Mouse (Mus musculus) skeletal muscle tissue, adult 2 months (tissue): ENCODE measurements around the gene Fam114a2.

Experiments
- DNase-seq: peaks from one replicate; pipeline ENCODE4 v3.0.0-alpha.2; 2012; ENCODE audit warnings: low read depth, low spot score

Fam114a2 gene

DNA sequence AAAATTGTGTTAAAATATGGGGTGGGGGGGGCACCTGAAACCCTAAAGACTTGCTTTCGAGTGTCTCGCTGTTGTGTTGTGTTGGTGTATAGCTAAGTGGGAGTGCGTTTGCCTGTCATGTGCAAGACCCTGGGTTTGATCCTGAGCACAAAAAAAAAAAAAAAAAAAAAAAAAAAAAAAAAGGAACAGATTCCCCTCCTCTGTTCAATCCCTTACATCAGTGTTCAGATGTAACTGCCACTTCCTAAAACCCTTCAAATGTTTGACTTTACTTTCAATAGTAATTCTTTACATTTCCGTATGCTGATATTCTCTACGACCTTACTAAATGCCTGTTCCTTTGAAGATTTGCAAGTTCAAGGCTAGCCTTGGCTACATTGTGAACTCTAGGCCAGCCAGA is 887 bp upstream of the Fam114a2 start:
- DNase-seq, result no peak

DNA sequence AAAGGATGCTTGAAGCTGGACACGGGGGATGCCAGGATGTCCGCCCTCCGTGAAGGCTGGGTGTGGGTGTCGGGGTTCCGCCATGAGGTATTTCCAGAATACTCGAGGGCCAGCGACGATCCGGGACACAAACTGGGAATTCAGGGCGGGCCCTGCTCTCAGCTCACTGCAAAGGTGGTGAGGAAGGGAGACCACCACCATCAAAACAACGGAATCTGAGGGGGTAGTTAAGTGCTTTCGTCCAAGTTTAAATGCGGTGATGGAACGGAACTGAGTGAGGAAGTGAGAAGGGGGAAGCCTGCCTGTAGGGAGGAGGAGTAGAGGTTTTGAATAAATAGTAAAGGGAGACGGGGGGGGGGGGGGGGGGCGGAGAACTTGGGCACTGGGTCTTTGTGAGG is 333 bp upstream of the Fam114a2 start:
- DNase-seq, result peak; percentile 4

DNA sequence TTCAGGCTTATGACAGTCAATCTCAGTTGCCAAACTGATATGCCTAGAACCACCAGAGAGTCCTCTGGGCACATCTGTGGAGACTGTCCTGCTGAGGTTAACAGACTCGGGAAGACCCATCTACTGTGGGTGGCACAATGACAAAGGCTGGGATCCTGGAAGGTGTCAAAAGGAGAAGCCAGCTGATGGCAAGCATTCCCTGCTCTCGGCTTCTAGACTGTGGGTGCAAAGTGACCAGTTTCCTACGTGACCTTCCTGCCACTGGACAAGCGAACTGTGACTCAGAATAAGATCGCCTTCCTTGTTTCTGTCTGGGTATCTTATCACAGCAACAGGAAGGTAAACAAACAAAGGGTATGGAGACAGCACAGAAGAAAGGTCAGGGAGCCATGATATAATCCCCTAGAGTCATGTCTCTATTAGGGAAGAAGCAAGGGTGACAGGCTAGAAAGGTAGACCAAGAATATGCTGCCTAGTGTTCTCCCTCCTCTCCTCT is 1.4 kb downstream of the Fam114a2 start:
- DNase-seq, result no peak

DNA sequence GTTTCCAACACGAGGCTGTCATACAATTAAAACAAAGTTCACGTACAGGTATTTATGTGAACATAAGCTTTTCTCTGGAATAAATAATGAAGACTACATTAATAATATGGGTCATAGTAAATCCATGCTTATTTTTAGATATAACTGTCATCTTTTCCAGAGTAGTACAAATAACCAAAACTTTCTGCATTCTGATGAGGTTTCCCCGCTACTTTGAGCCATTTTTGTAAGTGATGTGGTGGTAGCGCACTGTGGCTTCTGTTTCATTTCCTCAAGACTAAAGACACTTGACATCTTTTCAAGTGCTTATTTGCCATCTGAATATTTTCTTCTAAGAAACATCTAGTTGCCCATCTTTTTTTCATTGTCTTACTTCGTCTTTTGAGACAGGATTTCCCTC is 3.2 kb downstream of the Fam114a2 start:
- no peak for DNase-seq

DNA sequence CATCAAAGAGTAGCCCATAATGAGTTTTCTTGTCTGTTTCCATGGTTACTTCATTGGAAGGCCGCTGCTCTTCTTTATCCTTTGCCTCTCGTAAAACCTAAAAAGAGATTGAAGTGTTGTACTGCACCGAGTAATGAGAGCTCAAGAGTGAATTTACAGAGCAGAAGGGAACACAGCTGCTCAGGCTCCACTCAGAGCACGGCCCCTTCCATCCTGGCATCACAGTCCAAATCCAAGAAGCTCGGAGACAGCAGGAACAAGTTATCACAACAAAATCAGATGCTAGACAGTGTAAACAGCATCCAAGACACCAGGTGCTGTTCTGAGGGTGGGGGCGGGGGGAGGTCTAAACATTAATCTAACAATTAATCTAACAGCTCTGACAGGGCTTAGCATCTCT is 11.5 kb downstream of the Fam114a2 start:
- DNase-seq, result no peak

DNA sequence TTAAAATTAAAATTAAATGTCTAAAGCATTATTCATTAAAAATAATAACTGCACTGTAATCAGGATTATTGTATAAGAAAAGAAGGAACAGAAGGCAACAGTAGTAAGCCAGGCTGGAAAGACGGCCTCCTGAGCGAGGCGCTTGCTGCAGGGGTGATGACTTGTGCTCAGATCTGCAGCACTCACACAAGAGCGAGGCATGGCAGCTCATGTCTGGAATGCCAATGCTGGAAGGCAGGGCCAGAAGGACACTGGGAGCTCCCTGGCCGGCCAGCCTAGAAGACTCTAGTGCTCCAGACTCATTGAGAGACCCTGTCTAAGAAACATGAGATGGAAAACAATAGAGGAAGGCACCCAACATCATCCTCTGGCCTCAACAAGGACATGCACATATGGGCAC is 15.3 kb downstream of the Fam114a2 start:
- no peak for DNase-seq

DNA sequence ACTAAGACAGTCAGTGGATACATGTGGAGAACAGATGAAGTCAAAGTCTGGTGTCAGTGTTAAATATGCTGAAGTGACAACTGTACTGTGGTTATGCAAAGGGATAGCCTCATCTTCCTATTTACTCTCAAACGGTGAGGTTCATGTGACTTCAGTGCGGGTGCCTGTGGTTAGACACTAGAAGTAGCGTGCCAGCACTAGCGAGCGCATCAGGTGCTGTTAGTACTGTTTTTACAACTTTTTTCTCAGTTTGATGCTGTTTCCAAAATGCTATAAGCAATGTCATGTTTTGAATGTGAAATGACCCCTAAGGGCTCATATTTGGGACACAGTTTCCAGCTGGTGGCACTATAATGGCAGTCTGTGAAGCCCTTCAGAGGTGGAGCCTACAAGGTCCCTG is 20.2 kb downstream of the Fam114a2 start:
- DNase-seq, result no peak

DNA sequence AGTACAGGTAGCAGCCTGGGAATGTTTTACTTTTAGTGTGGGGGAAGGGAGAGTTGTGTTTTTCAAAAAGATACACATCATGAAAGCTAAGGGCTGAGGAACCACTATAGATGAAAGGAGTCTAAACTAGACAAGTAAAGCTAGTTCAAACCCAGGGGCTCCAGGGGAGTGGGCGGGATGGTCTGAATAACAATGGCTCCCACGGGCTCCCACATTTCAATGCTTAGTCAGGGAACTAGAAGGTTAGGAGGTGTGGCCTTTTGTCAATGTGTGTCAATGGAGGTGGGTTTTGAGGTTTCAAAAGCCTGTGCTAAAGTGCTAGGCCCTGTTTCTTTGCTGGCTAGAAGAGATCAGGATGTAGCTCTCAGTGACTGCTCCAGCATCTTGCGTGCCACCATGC is 20.7 kb downstream of the Fam114a2 start:
- no peak for DNase-seq

DNA sequence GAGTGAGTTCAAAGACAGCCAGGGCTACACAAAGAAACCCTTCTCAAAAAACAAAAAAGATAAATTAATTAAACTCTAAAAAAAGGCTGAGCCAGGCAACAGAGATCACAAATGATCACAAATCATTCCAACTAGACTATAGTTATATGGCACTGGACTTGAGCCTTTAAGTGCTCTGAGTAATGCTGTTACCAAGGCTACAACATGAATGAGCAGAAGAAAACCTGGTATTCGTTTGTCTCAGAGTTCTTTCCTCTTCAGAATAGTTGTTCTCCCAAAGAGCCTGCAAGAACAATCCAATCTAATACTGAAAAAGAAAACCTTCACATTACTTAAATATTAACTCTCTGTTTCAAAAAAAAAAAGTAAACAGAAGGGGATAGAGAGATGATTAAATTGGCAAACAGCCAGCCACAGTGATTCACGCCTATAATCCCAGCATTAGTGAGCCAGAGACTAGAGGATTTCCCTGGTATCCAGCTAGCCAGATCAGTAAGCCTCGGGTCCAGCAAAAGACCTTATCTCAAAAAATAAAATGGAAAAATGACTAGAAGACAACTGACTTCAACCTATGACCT is 21.9 kb downstream of the Fam114a2 start:
- DNase-seq, result no peak

DNA sequence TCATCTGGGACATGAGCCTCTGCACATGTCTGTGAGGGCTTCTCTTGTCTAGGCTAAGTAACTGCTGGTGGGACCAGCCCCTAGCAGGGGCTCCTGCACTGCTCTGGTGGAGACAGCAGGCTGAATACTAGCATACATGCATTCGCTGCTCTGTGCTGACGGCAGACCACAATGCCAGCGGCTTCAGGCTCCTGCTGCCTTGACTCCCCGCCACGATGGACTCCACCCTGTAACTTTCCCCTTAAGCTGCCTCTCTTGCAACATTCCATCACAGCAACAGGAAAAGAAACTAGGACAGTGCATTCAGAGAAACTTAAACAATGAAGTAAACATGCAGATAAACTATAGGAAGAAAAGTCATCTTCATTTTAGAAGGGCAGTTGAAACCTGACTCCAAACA is 30.0 kb downstream of the Fam114a2 start:
- DNase-seq, result no peak

DNA sequence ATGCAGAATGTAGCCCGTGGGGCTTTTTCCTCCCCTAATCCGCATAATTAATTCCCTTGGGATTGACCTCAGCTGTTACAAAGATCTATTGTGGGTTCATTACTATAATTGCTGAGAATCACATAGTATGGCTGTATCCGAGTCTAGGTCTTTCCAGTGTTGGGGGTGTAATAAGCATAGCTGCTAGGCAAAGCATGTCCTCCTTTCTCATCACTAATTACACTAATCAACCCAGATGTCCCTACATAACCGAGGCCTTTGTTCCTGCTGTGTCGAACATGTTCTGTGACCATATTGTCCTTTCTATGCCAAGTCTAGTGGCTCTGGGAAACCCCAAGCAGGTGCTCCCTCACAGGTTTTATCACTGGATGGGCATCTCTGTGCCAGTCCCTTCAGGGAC is 40.3 kb downstream of the Fam114a2 start:
- no peak for DNase-seq

DNA sequence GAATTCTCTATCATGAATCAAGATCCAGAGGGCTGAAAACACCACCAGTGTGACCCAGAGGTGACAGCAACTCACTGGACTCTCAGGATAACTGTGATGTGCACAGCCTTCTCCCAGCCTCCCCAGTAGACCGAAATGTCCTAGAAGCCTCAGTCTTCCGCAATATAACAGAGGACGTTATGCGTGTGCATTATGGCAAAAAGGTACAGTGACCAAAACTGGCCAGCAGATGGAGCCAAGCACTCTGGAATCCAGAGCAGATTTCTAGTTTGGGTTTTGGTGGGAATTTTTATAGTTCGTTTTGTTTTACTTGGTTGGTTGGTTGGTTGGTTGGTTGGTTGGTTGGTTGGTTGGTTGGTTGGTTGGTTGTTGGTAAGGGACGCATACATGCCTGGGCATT is 43.3 kb downstream of the Fam114a2 start:
- no peak for DNase-seq

DNA sequence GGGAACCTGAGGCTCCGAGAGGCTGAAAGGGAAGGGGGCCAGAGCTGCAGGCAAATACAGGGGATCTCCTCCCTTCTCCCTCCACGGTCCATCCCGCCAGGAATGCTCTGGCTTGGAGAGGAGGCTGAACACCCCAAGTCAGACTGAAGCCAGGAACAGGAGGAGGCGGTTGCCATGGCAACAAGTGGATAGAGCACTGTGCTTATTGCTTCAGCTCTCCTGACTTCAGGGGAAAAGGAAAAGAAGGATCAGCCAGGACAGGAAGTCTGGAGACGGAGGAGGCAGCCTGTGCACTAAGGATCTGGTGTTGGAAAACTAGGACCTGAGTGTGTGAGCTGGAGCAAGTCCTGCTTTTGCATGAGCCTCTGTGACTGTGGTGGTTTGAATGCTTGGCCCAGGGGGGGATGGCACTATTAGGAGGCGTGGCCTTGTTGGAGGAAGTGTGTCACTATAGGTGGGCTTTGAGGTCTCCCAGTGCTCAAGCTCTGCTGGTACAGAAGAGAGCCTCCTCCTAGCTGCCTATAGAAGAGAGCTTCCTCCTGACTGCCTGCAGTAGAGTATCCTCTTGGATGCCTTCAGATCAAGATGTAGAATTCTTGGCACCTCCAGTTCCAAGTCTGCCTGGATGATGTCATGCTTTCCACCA is 44.0 kb downstream of the Fam114a2 start:
- DNase-seq, result no peak

DNA sequence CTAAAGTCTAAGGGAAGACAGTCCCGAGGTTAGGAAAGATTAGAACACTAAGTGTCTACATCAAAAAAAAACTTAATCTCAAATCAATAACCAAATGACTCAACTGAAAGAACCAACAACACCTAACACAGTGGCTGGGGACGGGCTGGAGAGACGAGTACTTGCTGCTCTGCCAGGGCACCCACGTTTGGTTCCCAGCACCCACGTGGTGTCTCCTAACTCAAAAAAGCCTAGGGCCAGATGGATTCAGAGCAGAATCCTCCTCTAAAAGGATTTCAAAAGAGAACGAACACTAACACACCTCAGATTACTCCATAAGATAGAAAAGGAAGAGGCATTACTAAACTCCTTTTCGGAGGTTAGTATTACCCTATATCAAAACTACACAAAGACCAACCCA is 47.4 kb downstream of the Fam114a2 start:
- no peak for DNase-seq

DNA sequence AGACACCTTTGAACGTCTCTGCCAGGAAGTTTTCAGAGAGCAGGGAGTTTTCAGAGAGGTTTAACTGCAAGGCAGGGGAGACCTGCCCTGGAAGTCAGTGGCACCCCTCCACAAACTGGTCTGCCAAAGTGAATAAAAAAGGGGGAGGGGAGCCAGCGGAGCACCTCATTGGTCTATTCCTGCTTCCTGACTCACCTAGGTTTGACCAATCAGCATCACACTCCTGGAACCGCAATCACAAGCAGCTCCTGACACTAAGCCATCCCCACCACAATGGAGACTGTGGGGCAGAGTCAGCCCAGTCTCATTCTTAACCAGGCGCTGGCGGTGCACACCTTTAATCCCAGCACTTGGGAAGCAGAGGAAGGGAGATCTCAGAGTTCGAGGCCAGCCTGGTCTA is 48.4 kb downstream of the Fam114a2 start:
- no peak for DNase-seq

DNA sequence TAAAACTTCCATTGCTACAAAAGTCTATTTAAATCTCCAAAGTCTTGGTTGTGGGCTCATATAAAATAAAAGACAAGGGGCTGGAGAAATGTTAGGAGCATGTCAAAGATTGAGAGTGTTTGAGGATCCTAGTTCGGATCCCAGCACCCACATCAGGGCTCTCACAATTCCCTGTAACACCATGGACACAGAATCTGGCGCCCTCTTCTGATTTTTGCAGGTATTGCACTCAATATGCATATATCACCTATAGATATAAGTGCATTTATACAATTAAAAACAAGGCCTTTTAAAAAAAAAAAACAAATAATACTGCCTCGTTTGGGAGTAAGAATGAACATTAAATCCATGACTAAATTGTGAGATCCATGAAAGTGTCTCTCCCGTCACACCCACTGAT is 49.7 kb downstream of the Fam114a2 start:
- no peak for DNase-seq

DNA sequence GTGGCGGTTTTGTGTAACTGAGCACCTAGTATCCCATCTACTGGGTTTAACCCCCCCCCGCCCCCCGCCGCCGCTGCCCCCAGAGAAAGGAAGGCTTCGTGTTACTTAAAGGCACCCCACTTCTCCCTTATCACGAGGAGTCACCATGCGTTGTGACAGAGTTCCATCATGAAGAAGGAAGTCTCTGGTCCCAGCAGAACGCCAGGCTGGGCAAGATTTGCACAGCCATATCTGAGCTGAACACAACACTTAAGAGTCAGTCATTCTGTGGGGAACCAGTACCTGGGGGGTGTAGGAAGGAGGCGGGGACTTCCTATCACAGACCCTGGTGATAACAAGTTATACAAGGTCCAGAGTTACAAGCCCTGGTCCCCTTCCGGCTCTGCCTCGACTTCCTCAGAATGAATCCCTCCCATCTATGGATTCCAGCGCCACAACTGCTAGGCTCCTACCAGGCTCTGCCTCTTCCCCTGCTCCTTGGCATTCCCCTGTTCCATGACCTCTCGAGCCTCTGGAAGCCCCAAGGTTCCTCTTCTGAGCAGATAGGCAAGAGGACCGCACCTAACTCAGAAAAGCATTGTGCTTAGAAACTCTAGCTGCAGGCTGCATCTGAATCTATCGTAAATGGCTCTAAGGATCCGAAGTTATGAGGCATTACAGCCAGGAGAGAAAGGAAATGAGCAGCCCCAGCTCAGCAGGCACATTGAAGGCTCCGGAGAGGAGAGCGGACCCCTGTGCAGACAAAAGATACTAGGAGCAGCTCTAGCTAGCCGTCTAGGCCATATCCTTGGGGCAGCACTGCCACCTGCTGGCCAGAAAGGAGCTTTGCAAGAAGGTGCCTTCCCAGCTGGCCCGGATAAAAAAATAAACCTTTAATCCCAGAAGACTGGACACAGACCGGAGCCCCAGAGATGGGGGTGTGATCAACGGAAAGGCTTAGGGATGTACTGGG is 51.0 kb downstream of the Fam114a2 start:
- peak; percentile 10 for DNase-seq

DNA sequence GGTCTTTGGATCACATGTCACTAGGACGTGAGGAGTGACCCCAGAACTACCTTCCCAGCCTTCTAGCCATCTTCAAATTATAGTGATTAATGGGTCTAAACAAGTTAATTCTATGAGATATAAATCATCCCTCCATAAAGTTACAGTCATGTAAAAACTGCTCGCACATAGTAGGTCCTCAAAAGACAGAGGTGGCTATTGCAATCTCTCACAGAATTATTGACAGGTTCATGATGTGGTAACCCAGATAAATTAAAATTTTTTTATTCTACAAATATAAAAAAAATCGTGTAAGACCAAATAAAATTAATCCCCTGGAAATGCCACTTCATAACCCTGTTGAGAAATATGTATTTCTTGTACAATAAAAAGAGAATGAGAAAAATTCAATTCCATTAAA is 52.6 kb downstream of the Fam114a2 start:
- DNase-seq, result no peak

DNA sequence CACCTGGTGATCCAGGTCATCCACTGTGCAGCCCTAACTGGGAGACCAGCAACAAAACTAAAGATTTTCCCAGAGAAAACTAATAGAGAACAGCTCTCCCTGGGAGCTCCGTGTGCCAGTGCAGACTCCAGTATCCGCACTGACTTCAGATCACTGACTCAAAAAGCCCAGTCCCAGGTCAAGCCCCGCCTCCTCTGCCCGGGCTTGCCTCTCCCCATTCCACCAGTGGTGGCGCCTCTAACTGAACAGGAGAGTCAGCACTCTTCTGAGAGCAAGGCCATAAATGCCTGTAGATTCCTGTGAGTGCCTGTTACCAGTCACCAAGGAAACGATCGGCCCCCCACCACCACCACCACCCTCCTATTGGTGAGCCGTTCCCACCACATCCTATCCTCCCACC is 53.4 kb downstream of the Fam114a2 start:
- no peak for DNase-seq

DNA sequence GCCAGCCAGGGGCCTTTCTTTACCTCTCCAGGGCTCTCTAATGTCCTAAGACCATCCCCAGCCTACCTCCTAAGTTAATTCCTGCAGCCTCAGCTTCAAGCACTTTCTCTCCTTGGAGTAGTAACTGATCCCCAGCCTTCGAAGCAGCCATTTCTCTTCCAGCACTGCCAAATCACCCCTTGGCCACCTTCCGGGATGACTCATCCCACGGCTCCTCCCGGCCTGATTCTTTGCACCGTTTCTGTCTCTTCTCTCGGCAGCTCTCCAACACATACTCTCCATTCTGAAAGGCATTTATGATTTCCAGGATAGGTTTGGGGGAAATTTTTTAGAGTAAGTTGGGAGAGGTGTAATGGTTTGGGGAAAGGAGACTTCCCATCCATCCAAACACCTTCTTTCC is 58.7 kb downstream of the Fam114a2 start:
- DNase-seq, result no peak

DNA sequence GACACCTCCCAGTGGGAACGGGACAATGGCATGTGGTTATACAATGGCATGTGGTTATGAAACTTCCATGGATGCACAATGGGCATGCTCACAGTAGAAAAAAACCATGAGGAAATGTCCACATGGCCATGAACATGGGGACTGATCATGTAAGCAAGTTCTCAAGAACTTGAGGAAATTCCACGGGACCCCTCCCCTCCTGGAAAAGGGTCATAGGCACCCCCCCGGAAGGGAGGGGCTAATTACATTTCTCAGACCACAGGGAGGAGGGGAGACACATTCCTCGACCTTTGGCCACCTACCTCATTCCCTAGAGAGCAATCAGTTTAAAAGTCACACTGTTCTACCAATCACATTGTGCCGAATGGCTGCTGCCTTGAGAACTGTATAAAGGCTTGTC is 64.0 kb downstream of the Fam114a2 start:
- DNase-seq, result no peak

DNA sequence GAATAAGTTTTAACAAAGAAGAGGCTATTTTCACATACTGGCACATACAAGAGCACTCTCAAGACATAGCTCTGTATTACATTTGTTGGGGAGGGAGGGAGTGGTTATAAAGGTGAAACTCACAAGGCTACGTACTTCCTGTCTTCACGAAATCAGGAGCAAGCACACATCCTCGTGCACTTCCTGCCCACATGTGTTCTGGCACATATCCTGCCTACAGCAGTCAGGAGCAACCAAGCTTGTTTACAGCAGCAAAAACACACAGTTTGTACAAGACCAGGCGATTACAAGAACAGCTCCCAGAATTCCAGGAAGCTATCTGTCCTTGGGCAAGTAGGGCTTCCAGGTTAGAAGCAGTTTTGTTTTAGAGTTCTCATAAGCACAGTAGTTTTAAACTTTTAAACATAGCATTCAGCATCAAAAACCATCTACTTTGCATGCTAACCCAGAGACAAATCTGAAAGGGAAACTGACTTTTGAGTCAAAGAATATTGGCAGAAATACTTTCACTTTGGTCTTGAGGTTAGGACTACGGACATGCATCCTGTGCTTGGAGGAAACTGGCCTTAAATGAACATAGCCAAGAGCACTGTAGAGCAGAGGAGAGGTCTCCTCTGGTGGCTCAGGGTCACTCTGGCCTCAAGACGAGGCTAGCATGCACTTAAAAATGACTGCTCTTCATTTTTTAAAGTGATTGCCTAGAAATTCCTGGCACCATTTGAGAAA is 73.0 kb downstream of the Fam114a2 start:
- DNase-seq, result peak; percentile 19
